Comparison of ENCODE assay signal across 20 mouse cellular contexts in genomic region chr6:18466227-18466626, GRCm38 (mm10). TPM values are rescaled to one million over a fixed set of nuclear protein-coding genes. Genes with fewer than 3 reads are reported as not detected.
A peak's percentile ranks its signal among the peaks of the same experiment; 100 is the strongest.
DNase-seq lines count a peak whose midpoint lies in the region; ATAC-seq lines count a peak whose summit lies in the region.
"Had no signal": no experiment of that assay in that cellular context is flagged by ENCODE, and none has a peak within 500 bp of the region (broad histone marks: within the 10 kb centered on the region; RNA-seq: fewer than 3 reads in every experiment).

No protein-coding gene starts in this region.

- H3K4me2 ChIP-seq in midbrain, embryonic 13.5 days (replicated peaks) = no peak overlapping the region
- H3K4me2 ChIP-seq in forebrain, embryonic 16.5 days (ENCODE audit: low read length) = no peak overlapping the region
- H3K4me2 ChIP-seq in neural tube, embryonic 15.5 days = no peak overlapping the region
- H3K4me2 ChIP-seq: embryonic facial prominence, embryonic 13.5 days; liver, embryonic 11.5 days; lung, embryonic 14.5 days; neural tube, embryonic 12.5 days had no signal

- H3K27ac ChIP-seq in midbrain, embryonic 13.5 days = peak overlapping the region; percentile 51; the same call in 1 of the 2 replicates
- no peak overlapping the region for H3K27ac ChIP-seq in midbrain, embryonic 10.5 days (replicated peaks)
- H3K27ac ChIP-seq in forebrain, embryonic 16.5 days (ENCODE audit: low read length) = peak overlapping the region; percentile 78
- H3K27ac ChIP-seq in neural tube, embryonic 15.5 days (replicated peaks) = no peak overlapping the region; the same call in 1 of the 2 replicates
- H3K27ac ChIP-seq: embryonic facial prominence, embryonic 13.5 days; limb, embryonic 10.5 days; neural tube, embryonic 12.5 days had no signal

- H3K4me1 ChIP-seq in midbrain, embryonic 13.5 days (replicated peaks) = peaks cover 13% of the 10 kb centered on the region; the same call in 1 of the 2 replicates
- no peaks in the 10 kb centered on the region for H3K4me1 ChIP-seq in midbrain, embryonic 10.5 days
- H3K4me1 ChIP-seq in forebrain, embryonic 16.5 days (replicated peaks; ENCODE audit: control insufficient read depth, insufficient read depth, low read length) = peaks cover 24% of the 10 kb centered on the region
- H3K4me1 ChIP-seq in neural tube, embryonic 15.5 days = peaks cover 12% of the 10 kb centered on the region
- H3K4me1 ChIP-seq: embryonic facial prominence, embryonic 13.5 days had no signal

- 62% methylated on average over 7 of the region's 7 CpGs for WGBS in midbrain, embryonic 13.5 days
- WGBS in midbrain, embryonic 10.5 days = 79% methylated on average over 7 of the region's 7 CpGs
- 37% methylated on average over 7 of the region's 7 CpGs for WGBS in forebrain, embryonic 16.5 days
- 57% methylated on average over 7 of the region's 7 CpGs for WGBS in neural tube, embryonic 15.5 days

- H3K9me3 ChIP-seq in midbrain, embryonic 13.5 days = no peaks in the 10 kb centered on the region
- H3K9me3 ChIP-seq in midbrain, embryonic 10.5 days (replicated peaks) = no peaks in the 10 kb centered on the region
- no peaks in the 10 kb centered on the region for H3K9me3 ChIP-seq in forebrain, embryonic 16.5 days (ENCODE audit: control insufficient read depth, low read length)
- no peaks in the 10 kb centered on the region for H3K9me3 ChIP-seq in neural tube, embryonic 15.5 days (replicated peaks)
- H3K9me3 ChIP-seq: limb, embryonic 10.5 days; neural tube, embryonic 12.5 days had no signal

- H3K27me3 ChIP-seq in midbrain, embryonic 13.5 days = no peaks in the 10 kb centered on the region
- no peaks in the 10 kb centered on the region for H3K27me3 ChIP-seq in midbrain, embryonic 10.5 days (ENCODE audit: low read depth, poor library complexity, severe bottlenecking)
- H3K27me3 ChIP-seq in forebrain, embryonic 16.5 days (replicated peaks; ENCODE audit: control insufficient read depth, insufficient read depth, low read length) = no peaks in the 10 kb centered on the region
- no peaks in the 10 kb centered on the region for H3K27me3 ChIP-seq in neural tube, embryonic 15.5 days (replicated peaks)
- H3K27me3 ChIP-seq: embryonic facial prominence, embryonic 13.5 days; neural tube, embryonic 12.5 days had no signal

- peak; percentile 62 for ATAC-seq in frontal cortex, adult (ENCODE audit: low TSS enrichment)
- no peak for ATAC-seq in midbrain, embryonic 13.5 days
- peak; percentile 80 for ATAC-seq in forebrain, embryonic 16.5 days
- ATAC-seq in neural tube, embryonic 15.5 days (ENCODE audit: low FRiP score) = peak; percentile 33; the same call in 1 of the 2 replicates

- DNase-seq in frontal cortex, postnatal 36 days (ENCODE audit: low spot score in 2 of 2) = no peak
- no peak for DNase-seq in midbrain, embryonic 10.5 days (ENCODE audit: low spot score)
- DNase-seq in cerebellum, postnatal 10 days = no peak
- DNase-seq in embryo, embryonic 11 days = no peak
- DNase-seq: cerebellum, adult 11-12 months; cerebellum, postnatal 36 days; heart, adult 11 months; kidney, adult 11 months; kidney, postnatal 14 days; lung, embryonic 14.5 days; lung, postnatal 4 days; right cerebral cortex, postnatal 4 days had no signal

- no peak overlapping the region for H3K9ac ChIP-seq in midbrain, embryonic 13.5 days (replicated peaks)
- no peak overlapping the region for H3K9ac ChIP-seq in forebrain, embryonic 16.5 days (replicated peaks; ENCODE audit: low read depth, low read length)
- no peak overlapping the region for H3K9ac ChIP-seq in neural tube, embryonic 15.5 days (replicated peaks)
- H3K9ac ChIP-seq: embryonic facial prominence, embryonic 13.5 days; lung, embryonic 14.5 days; neural tube, embryonic 12.5 days had no signal

- H3K4me3 ChIP-seq in midbrain, embryonic 13.5 days (replicated peaks) = no peak overlapping the region
- no peak overlapping the region for H3K4me3 ChIP-seq in midbrain, embryonic 10.5 days
- no peak overlapping the region for H3K4me3 ChIP-seq in forebrain, embryonic 16.5 days (replicated peaks; ENCODE audit: low read length)
- H3K4me3 ChIP-seq in neural tube, embryonic 15.5 days (replicated peaks) = no peak overlapping the region
- H3K4me3 ChIP-seq: embryonic facial prominence, embryonic 13.5 days; limb, embryonic 10.5 days; neural tube, embryonic 12.5 days had no signal

- H3K36me3 ChIP-seq in midbrain, embryonic 13.5 days = no peaks in the 10 kb centered on the region
- no peaks in the 10 kb centered on the region for H3K36me3 ChIP-seq in midbrain, embryonic 10.5 days
- H3K36me3 ChIP-seq in forebrain, embryonic 16.5 days (ENCODE audit: control insufficient read depth, insufficient read depth) = peaks cover 3% of the 10 kb centered on the region; the same call in 1 of the 2 replicates
- no peaks in the 10 kb centered on the region; the same call in 1 of the 2 replicates for H3K36me3 ChIP-seq in neural tube, embryonic 15.5 days
- H3K36me3 ChIP-seq: embryonic facial prominence, embryonic 13.5 days; limb, embryonic 10.5 days; neural tube, embryonic 12.5 days had no signal

RNA-seq across cellular contexts. Expression of gene Cttnbp2, which starts 48.4 kb away (rescaled TPM):
- 43.4 and 44.3 TPM in 2 replicates for polyA plus RNA-seq in midbrain, embryonic 13.5 days (2015; fragmentation: Nextera tagmentation; extraction: Ambion mirVana)
- 8.1 and 11.6 TPM in 2 replicates for polyA plus RNA-seq in midbrain, embryonic 10.5 days (2016; fragmentation: Nextera tagmentation; extraction: Ambion mirVana)
- 124 and 134 TPM in 2 replicates for polyA plus RNA-seq in forebrain, embryonic 16.5 days (2015; fragmentation: Nextera tagmentation; extraction: Ambion mirVana)
- polyA plus RNA-seq in neural tube, embryonic 15.5 days (2015; fragmentation: Nextera tagmentation; extraction: Ambion mirVana) = 46.5 and 58.6 TPM in 2 replicates

Comparison
In these comparisons a context has a peak if more than half of its experiments do, and no peak if none do; other contexts are left out.
1. H3K27ac ChIP-seq: peak in midbrain, embryonic 13.5 days (single experiment) and forebrain, embryonic 16.5 days (single experiment); none in midbrain, embryonic 10.5 days (single experiment) and neural tube, embryonic 15.5 days (single experiment).